Mouse (Mus musculus) embryonic facial prominence, embryonic 15.5 days (tissue): ENCODE measurements around the gene Akap6. TPM values are rescaled to one million over a fixed set of nuclear protein-coding genes. Genes with fewer than 3 reads are reported as not detected.

Experiments used
- ATAC-seq: fragments of 200-750 bp; cut with Nextera tagmentation; 2 replicates; pipeline ENCODE4 v1.8.0; 2017; ENCODE audit warnings: low read depth, moderate TSS enrichment; ENCODE audit not compliant: insufficient number of reproducible peaks, low FRiP score, low TSS enrichment
- H3K27ac ChIP-seq: fragments of 300-500 bp; sonication (generic); replicated peaks from 2 replicates; pipeline ENCODE4 v1.5.1; 2015; ENCODE audit warnings: mild to moderate bottlenecking, inconsistent platforms
- H3K27me3 ChIP-seq: fragments of 300-500 bp; sonication (generic); 2 replicates; pipeline ENCODE4 v1.6.1; 2015; ENCODE audit warnings: inconsistent platforms
- H3K36me3 ChIP-seq: fragments of 300-500 bp; sonication (generic); 2 replicates; pipeline ENCODE4 v1.6.1; 2015; ENCODE audit warnings: mild to moderate bottlenecking, inconsistent platforms
- H3K4me1 ChIP-seq: fragments of 300-500 bp; sonication (generic); 2 replicates; pipeline ENCODE4 v1.6.1; 2015; ENCODE audit warnings: inconsistent platforms
- H3K4me2 ChIP-seq: fragments of 300-500 bp; sonication (generic); replicated peaks from 2 replicates; pipeline ENCODE4 v1.6.1; 2015; ENCODE audit warnings: mild to moderate bottlenecking, inconsistent platforms
- H3K4me3 ChIP-seq: fragments of 300-500 bp; sonication (generic); replicated peaks from 2 replicates; pipeline ENCODE4 v1.5.1; 2015; ENCODE audit warnings: mild to moderate bottlenecking, inconsistent platforms
- H3K9ac ChIP-seq: fragments of 300-500 bp; sonication (generic); 2 replicates; pipeline ENCODE4 v1.6.1; 2015; ENCODE audit warnings: inconsistent platforms
- H3K9me3 ChIP-seq: fragments of 300-500 bp; sonication (generic); replicated peaks from 2 replicates; pipeline ENCODE4 v1.6.1; 2016; ENCODE audit warnings: inconsistent platforms
- WGBS: fragments of 180-500 bp; shearing (Covaris S2); methylation state at CpG from one replicate; pipeline ENCODE4 v1.1.7; 2015; 5-methylcytosine and 5-hydroxymethylcytosine counted together
- polyA plus RNA-seq: library from polyadenylated mRNA; unstranded; fragments of >200 nt; fragmentation: Nextera tagmentation; extraction: Ambion mirVana; gene quantifications from 2 replicates; pipeline ENCODE4 v1.2.1, GENCODE M21; 2015

Gene Akap6
- polyA plus RNA-seq, 1 experiment from 2014 or later, result 2.2 TPM

DNA sequence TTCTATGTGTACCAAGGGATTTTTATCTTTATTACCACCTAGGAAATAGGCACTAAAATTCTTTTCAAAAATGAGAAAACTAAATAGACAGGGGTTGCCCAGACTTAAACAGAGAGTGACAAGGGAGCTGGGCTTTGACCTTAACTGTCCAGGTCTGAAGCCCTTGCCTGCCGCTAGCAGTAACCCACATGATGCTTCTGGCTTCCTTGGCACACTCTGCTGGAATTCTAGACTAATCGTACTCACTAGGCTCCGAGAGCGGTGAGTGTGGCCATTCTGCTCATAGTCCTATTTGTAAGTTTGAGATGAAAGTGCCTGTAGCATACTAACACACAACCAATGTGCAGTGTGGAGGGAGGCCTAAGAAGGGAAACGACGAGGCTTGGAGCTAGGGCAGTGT lies 223.3 kb downstream of the Akap6 start:
- H3K4me1 ChIP-seq, result 0 out of 2 replicates have a peak, but pooled peaks cover 5% of the 10 kb centered on the region
- H3K36me3 ChIP-seq, result no peaks in the 10 kb centered on the region
- no peaks in the 10 kb centered on the region for H3K9me3 ChIP-seq
- no peak for ATAC-seq
- no peak overlapping the region for H3K9ac ChIP-seq
- H3K4me2 ChIP-seq, result no peak overlapping the region
- H3K27me3 ChIP-seq, result no peaks in the 10 kb centered on the region
- no peak overlapping the region for H3K4me3 ChIP-seq
- WGBS, result 85% methylated on average over 6 of the region's 6 CpGs
- no peak overlapping the region for H3K27ac ChIP-seq

DNA sequence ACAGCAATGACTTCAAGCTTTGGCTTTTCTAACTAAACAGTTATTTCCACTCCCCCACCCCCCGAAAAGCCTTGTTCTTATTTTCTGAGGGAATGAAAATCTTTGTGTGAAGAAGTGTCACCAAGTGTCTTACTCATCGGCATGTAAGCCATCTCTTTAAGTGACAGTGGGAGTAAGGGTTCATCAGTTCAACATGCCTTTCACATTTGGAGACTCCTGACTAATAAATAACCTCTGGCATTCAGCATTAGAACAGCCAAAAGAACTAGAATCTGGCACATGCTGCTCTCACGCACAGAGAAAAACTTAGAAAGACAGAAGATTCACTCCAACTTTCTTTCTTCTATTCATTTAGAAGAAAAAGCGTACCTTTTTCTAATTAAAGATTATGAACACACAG lies 226.3 kb downstream of the Akap6 start:
- Histone ChIP-seq H3K4me1 (0 out of 2 replicates have a peak, but pooled peaks cover 5% of the 10 kb centered on the region), H3K9me3 (no peaks in the 10 kb centered on the region), H3K27me3 (no peaks in the 10 kb centered on the region), H3K4me2 (no peak overlapping the region), H3K36me3 (no peaks in the 10 kb centered on the region), H3K4me3 (no peak overlapping the region), H3K27ac (no peak overlapping the region), H3K9ac (no peak overlapping the region)
- ATAC-seq, result no peak
- 50% methylated on average over 4 of the region's 4 CpGs for WGBS

DNA sequence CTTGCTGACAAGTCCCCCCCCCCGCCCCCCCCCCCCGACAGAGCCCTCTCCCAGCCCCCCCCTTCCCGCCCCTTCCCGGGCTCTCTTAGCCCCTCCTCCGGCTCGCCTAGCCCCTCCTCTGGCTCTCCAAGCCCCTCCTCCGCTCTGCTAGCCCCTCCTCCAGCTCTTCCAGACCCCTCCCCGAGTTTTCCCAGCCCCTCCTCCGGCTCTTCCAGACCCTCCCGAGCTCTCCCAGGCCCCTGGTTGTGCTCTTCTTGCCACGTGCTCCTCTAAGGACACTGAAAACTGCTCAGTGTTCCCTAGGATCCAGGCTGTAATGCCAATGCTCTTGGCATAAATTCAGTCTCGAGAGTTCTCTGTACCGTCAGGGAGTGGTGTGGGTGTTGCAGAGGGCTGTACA lies 234.6 kb downstream of the Akap6 start:
- Histone ChIP-seq H3K4me1 (no peaks in the 10 kb centered on the region), H3K36me3 (no peaks in the 10 kb centered on the region), H3K4me2 (no peak overlapping the region), H3K4me3 (no peak overlapping the region), H3K27ac (no peak overlapping the region), H3K9me3 (no peaks in the 10 kb centered on the region), H3K9ac (no peak overlapping the region), H3K27me3 (no peaks in the 10 kb centered on the region)
- 68% methylated on average over 6 of the region's 13 CpGs for WGBS
- no peak for ATAC-seq

DNA sequence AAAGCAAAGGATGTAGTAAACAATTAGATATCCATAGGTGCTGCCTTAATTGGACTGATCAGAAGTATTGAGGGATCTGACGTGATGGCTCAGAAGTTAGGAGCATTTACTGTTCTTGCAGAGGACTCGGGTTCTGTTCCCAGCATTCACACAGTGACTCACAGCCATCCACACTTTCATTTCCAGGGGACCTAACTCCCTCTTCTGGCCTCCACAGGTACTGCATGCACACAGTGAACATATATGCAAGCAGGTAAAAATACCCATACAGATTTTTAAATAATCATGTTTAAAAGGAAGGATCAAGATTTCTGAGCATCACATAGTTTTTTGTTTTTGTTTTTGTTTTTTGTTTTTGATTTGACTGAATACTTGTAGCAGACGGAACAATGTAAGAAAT lies 235.8 kb downstream of the Akap6 start:
- ATAC-seq, result no peak
- Histone ChIP-seq H3K4me2 (no peak overlapping the region), H3K27me3 (no peaks in the 10 kb centered on the region), H3K9ac (no peak overlapping the region), H3K9me3 (no peaks in the 10 kb centered on the region), H3K27ac (no peak overlapping the region), H3K4me3 (no peak overlapping the region), H3K4me1 (no peaks in the 10 kb centered on the region), H3K36me3 (no peaks in the 10 kb centered on the region)
- WGBS, result 92% methylated on average over 3 of the region's 3 CpGs

DNA sequence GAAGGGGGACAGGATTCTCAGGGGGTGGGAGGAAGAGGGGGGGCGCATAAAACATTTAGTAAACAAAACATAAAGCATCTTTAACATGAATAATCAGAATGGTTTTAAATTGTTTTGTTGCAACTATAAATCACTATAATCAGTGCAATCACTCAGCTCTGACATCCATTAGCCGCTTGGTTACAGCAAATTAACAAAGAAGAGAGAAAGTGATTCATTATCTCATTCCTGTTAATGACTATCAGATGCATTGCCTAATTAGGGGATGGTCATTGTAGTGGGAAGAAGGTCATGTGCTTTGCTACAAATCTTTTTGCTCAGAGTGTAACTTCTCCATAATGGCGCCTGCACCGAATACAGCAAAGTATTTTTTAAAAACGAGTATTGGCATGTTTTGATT lies 239.6 kb downstream of the Akap6 start:
- 65% methylated on average over 5 of the region's 5 CpGs for WGBS
- no peak overlapping the region for H3K4me3 ChIP-seq
- no peak overlapping the region for H3K4me2 ChIP-seq
- ATAC-seq, result no peak
- H3K9me3 ChIP-seq, result no peaks in the 10 kb centered on the region
- no peaks in the 10 kb centered on the region for H3K27me3 ChIP-seq
- H3K4me1 ChIP-seq, result no peaks in the 10 kb centered on the region
- no peak overlapping the region for H3K27ac ChIP-seq
- no peaks in the 10 kb centered on the region for H3K36me3 ChIP-seq
- H3K9ac ChIP-seq, result no peak overlapping the region

DNA sequence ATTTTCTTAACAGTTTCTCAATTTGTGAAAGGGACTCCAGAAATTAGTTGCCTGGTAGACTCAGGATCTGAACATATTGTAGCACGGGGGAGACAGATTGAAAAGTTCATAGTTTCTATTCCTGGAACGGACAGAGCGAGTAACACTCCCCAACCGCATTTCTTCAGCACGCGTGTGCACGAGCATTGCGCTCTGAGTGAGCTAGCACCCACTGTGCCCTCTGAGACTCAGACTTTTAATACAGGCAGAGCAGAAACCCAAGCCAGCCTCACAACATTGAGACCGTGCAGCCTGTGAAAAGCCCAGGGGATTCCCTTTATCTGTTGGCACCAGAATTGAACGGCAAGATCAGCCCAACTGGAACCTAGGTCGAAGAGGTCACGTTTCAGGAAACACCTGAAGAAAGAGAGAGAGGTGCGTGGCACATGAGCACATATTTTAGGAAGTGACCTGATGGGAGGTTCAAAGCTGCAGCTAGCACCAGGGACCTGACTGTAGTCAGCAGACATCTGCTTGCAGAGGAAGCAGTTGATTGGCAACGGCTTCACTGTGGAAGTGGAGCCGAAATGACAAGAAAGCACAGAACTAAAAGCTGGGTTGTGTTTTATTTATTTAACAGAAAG lies 240.3 kb downstream of the Akap6 start:
- Histone ChIP-seq H3K27me3 (no peaks in the 10 kb centered on the region), H3K4me3 (no peak overlapping the region), H3K27ac (no peak overlapping the region), H3K9me3 (no peaks in the 10 kb centered on the region), H3K4me1 (no peaks in the 10 kb centered on the region), H3K36me3 (no peaks in the 10 kb centered on the region), H3K4me2 (no peak overlapping the region), H3K9ac (no peak overlapping the region)
- 51% methylated on average over 15 of the region's 15 CpGs for WGBS
- no peak for ATAC-seq

DNA sequence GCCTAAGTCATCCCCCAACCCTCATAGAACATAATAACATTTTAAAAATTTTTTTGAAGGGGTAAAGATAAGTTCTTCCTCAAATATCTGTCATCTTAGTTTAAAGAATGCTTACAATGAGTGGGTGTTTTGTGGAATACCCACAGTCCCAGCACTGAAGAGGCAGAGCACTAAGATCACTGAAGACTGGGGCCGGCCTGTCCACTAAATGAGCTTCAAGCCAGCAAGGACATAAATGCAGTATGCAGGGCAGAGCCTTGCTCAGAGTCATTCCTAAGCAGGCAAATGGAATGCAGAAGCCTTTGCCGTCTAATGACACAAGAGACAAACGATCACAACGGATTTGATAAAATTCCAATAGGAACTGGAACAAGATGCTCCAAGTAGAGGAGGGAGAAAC lies 242.8 kb downstream of the Akap6 start:
- no peaks in the 10 kb centered on the region for H3K9me3 ChIP-seq
- H3K27ac ChIP-seq, result no peak overlapping the region
- no peak overlapping the region for H3K4me3 ChIP-seq
- H3K9ac ChIP-seq, result no peak overlapping the region
- 71% methylated on average over 4 of the region's 4 CpGs for WGBS
- H3K36me3 ChIP-seq, result no peaks in the 10 kb centered on the region
- H3K4me2 ChIP-seq, result no peak overlapping the region
- ATAC-seq, result no peak
- no peaks in the 10 kb centered on the region for H3K27me3 ChIP-seq
- no peaks in the 10 kb centered on the region for H3K4me1 ChIP-seq

DNA sequence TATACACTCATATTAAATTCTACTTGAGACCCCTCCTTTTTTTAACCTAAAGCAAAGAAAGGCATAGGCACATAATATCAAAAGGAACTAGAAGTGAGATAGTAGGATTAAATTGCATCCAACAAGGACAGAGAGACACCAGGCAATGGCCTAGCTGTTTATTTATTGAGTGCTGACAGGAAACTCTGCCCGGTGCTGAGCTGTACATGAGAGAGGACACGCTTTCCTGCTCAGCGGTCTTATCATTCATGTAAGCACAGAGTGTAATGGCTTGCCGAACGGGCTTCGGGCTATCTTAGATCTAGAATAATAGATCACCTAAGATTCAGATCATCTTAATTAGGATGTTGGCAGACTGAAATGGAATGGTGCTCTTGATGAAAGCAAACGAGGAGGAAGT lies 245.1 kb downstream of the Akap6 start:
- ATAC-seq, result no peak
- H3K27me3 ChIP-seq, result no peaks in the 10 kb centered on the region
- 80% methylated on average over 7 of the region's 7 CpGs for WGBS

DNA sequence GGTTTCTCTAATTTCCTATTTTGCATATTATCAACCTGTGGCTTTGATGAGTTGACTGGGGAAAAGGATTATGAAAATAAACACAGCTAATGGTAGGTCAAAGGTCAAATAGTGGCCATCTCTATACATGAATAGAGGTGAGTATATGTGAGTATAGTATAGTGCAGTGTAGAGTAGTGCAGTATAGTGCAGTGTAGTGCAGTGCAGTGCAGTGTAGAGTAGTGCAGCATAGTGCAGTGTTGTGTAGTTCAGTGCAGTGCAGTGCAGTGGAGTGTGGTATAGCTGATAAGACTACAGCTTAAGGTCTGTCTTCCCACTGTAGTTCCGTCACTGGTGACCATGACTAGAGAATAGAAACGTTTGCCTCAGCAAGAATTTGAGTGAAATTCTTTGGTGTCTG lies 245.8 kb downstream of the Akap6 start:
- WGBS, result 78% methylated on average over 2 of the region's 2 CpGs

More for the DNA sequence above, 245.1 kb downstream of the Akap6 start:
- Histone ChIP-seq H3K9ac (no peak overlapping the region), H3K27ac (no peak overlapping the region), H3K4me3 (no peak overlapping the region), H3K4me2 (no peak overlapping the region), H3K9me3 (no peaks in the 10 kb centered on the region), H3K4me1 (no peaks in the 10 kb centered on the region), H3K36me3 (no peaks in the 10 kb centered on the region)

DNA sequence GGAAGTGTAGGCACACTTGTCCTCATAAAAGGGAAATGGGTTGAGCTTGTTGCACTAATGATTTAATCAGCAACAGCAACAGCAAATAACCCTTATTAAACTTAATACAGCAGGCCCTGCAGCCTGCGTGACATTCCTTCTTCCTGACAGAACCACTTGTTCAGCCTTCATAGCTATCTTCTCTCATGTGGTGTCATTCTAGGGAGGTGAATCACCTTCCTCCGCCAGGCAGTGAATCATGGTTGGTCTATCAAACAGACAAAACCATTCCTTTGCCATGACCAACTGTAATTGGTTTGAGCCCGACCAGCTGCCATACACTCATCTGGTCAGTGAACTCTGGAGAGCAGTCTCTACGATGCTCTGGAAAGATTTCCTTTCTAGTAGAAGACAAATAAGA lies 251.5 kb downstream of the Akap6 start:
- ATAC-seq, result no peak
- no peaks in the 10 kb centered on the region for H3K9me3 ChIP-seq
- no peak overlapping the region for H3K9ac ChIP-seq
- H3K4me1 ChIP-seq, result no peaks in the 10 kb centered on the region
- no peak overlapping the region for H3K4me2 ChIP-seq
- H3K27me3 ChIP-seq, result no peaks in the 10 kb centered on the region
- WGBS, result 69% methylated on average over 4 of the region's 4 CpGs
- H3K27ac ChIP-seq, result no peak overlapping the region
- H3K36me3 ChIP-seq, result no peaks in the 10 kb centered on the region
- H3K4me3 ChIP-seq, result no peak overlapping the region

More for the DNA sequence above, 245.8 kb downstream of the Akap6 start:
- H3K9ac ChIP-seq, result no peak overlapping the region
- no peak overlapping the region for H3K4me2 ChIP-seq
- no peak for ATAC-seq
- H3K4me3 ChIP-seq, result no peak overlapping the region
- H3K27me3 ChIP-seq, result no peaks in the 10 kb centered on the region
- H3K27ac ChIP-seq, result no peak overlapping the region
- H3K4me1 ChIP-seq, result no peaks in the 10 kb centered on the region
- H3K36me3 ChIP-seq, result no peaks in the 10 kb centered on the region
- no peaks in the 10 kb centered on the region for H3K9me3 ChIP-seq

DNA sequence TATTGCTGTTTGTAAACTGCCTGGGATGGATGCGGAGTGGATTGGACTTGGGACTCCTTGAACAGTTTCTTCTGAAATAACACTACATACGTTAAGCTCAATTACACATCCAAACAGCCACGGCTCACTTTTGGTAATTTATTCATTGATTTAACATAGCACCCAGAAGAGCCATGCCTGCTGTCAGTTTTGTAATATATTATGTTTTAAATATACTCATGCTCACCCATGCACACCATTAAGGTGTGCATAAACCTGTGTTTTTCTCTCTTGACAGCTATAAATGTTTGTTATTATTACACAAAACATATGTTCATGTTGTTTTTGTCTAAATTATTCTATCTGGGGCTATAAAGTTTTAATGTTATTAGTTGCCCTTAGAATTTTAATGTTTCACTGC lies 258.4 kb downstream of the Akap6 start:
- H3K4me3 ChIP-seq, result no peak overlapping the region
- H3K4me2 ChIP-seq, result no peak overlapping the region
- no peaks in the 10 kb centered on the region for H3K4me1 ChIP-seq
- no peak for ATAC-seq
- no peaks in the 10 kb centered on the region for H3K36me3 ChIP-seq
- WGBS, result 76% methylated on average over 3 of the region's 3 CpGs
- no peak overlapping the region for H3K9ac ChIP-seq
- H3K27ac ChIP-seq, result no peak overlapping the region
- H3K9me3 ChIP-seq, result no peaks in the 10 kb centered on the region
- no peaks in the 10 kb centered on the region for H3K27me3 ChIP-seq

DNA sequence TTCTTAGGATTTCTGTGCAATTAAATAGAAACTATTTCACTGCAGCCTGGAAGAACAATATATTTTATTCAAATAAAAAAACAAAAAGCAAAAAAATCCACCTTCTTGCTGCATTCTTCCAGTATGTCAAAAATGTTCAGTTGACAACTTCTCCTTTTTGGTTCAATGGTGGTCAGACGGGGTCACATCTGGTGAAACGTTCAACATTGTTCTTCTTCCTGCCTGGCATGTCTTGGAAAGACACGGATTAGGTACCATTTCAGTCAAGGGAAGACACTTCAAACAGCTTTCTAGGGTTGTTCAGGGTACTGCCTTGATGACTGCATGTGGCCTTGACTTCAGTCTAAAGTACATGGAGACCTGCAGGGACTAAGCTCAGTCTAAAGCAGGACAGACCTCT lies 258.8 kb downstream of the Akap6 start:
- no peaks in the 10 kb centered on the region for H3K4me1 ChIP-seq
- no peaks in the 10 kb centered on the region for H3K27me3 ChIP-seq
- H3K4me2 ChIP-seq, result no peak overlapping the region
- no peak overlapping the region for H3K9ac ChIP-seq
- H3K36me3 ChIP-seq, result no peaks in the 10 kb centered on the region
- 50% methylated on average over 3 of the region's 3 CpGs for WGBS
- H3K27ac ChIP-seq, result no peak overlapping the region
- H3K4me3 ChIP-seq, result no peak overlapping the region
- ATAC-seq, result no peak
- no peaks in the 10 kb centered on the region for H3K9me3 ChIP-seq
